Mouse (Mus musculus) ES-E14 (cell line): ENCODE results near the gene Cradd.

ENCODE experiments used
- HCFC1 ChIP-seq: IDR thresholded peaks from 2 replicates; pipeline ENCODE4 v1.6.1; 2012; ENCODE audit warnings: low read length, inconsistent platforms, borderline replicate concordance; ENCODE audit not compliant: insufficient read depth
- MAFK ChIP-seq: IDR thresholded peaks from 2 replicates; pipeline ENCODE4 v1.6.1; 2014; ENCODE audit warnings: mild to moderate bottlenecking, low read depth, low read length, inconsistent platforms; ENCODE audit not compliant: insufficient read depth
- ZC3H11A ChIP-seq: IDR thresholded peaks from 2 replicates; pipeline ENCODE4 v1.6.1; 2012; ENCODE audit warnings: low read depth, mild to moderate bottlenecking, inconsistent platforms, low read length, borderline replicate concordance
- ZNF384 ChIP-seq: IDR thresholded peaks from 2 replicates; pipeline ENCODE4 v1.6.1; 2012; ENCODE audit warnings: low read depth, low read length, inconsistent platforms

DNA sequence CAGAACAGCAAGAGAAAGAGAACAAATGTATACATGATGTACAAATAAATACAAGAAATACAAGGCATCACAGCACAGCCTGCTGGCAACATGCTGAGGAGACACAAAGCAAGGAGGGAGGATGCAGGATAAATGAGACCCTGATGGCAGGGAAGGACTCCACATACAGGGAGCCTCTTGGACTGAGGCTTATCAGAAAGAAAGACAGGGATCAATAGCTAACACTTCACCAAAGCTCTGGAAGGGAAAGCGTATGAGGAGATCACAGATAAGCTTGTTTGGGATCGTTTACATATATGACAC is 78.3 kb downstream of the Cradd start:
- TF ChIP-seq HCFC1 (no peak), ZNF384 (no peak), MAFK (no peak), ZC3H11A (no peak)
